Mouse (Mus musculus): ENCODE data around the gene Gm3500. TPM values are rescaled to one million over a fixed set of nuclear protein-coding genes. Genes with fewer than 3 reads are reported as not detected.
"Not testable (repeated sequence)": the region's sequence is repeated elsewhere in the genome, so short reads cannot be mapped to it uniquely, and the experiment has no call there.

Gene Gm3500
- total RNA-seq (2022) = not detected

DNA sequence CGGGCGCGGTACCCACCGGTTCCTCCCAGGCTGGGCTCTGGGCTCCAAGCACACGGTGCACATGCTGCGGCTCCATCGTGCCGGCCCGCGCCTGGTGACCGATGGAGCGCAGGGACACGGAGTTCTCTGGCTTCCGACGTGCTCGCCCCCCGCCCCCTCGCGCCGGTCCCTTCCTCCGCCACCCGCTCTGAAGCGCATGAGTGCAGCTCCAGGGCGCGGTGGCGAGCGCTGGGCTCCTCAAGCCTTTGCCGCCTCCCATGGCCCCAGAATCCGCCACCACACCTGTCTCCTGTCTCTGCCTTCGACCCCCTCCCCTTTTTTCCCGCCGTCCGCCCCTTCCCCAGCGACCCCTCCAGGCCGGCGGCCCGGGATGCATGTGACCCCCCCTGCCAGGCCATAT lies at the start of gene Gm3500:
Gene Gm3500 (minus strand): TSS at position 101 of the 400 bp plus-strand sequence.
- DNase-seq (ENCODE audit: low spot score in 2 of 2) = not testable (repeated sequence)

GRCm38 (mm10) chr14:5334828-5335227 lies 54.0 kb downstream of the Gm3500 start, which contains the start of gene Gm3542:
Gm3542 (minus strand) TSS chr14:5334928.
- DNase-seq (ENCODE audit: low spot score in 2 of 2) = not testable (repeated sequence)

Other genes starting within 250 kb of the Gm3500 start
- not detected for gene Gm3317, start 224.5 kb downstream of the Gm3500 start, total RNA-seq (2022)
- gene Gm8271, start 203.3 kb downstream of the Gm3500 start, total RNA-seq (2022) = not detected
- gene Gm3526, start 128.5 kb downstream of the Gm3500 start, total RNA-seq (2022) = not detected
- gene Gm3542, start 54.1 kb downstream of the Gm3500 start, total RNA-seq (2022) = not detected
- under 1 TPM in 2 of 4 experiments, not detected in 2; 0.24 to 0.29 TPM for gene Gm3194, start 66.4 kb upstream of the Gm3500 start, total RNA-seq (2022)
- not detected for gene Gm8246, start 88.8 kb upstream of the Gm3500 start, total RNA-seq (2022)
- gene Gm3187, start 95.2 kb upstream of the Gm3500 start, total RNA-seq (2022) = not detected
- gene Gm3488, start 112.6 kb upstream of the Gm3500 start, total RNA-seq (2022) = not detected
- not detected for gene Gm3532, start 149.4 kb upstream of the Gm3500 start, total RNA-seq (2022)
- not detected for gene Gm8265, start 244.0 kb upstream of the Gm3500 start, total RNA-seq (2022)